Mouse (Mus musculus) heart, adult 2 months (tissue): ENCODE measurements around the gene Adam17. TPM values are rescaled to one million over a fixed set of nuclear protein-coding genes. Genes with fewer than 3 reads are reported as not detected.

Source experiments
- DNase-seq, 2 experiments: peaks; one replicate each; pipeline ENCODE4 v3.0.0; 2021
- H3K27ac ChIP-seq: fragments of 200-600 bp; 2 replicates; pipeline ENCODE4 v1.8.1; 2022
- H3K27me3 ChIP-seq: fragments of 200-500 bp; 2 replicates; pipeline ENCODE4 v1.6.1; 2012; ENCODE audit warnings: mild to moderate bottlenecking, low read length, inconsistent platforms, mixed read lengths; ENCODE audit not compliant: control insufficient read depth, insufficient read depth
- H3K36me3 ChIP-seq: fragments of 200-500 bp; 2 replicates; pipeline ENCODE4 v1.6.1; 2012; ENCODE audit warnings: low read length, inconsistent platforms; ENCODE audit not compliant: control insufficient read depth, insufficient read depth
- H3K4me1 ChIP-seq: fragments of 200-500 bp; 2 replicates; pipeline ENCODE4 v1.6.1; 2011; ENCODE audit warnings: low read length; ENCODE audit not compliant: control insufficient read depth, insufficient read depth
- H3K4me3 ChIP-seq: fragments of 200-600 bp; 2 replicates; pipeline ENCODE4 v1.8.1; 2022
- H3K79me2 ChIP-seq: fragments of 200-500 bp; replicated peaks from 2 replicates; pipeline ENCODE4 v1.6.1; 2012; ENCODE audit warnings: mild to moderate bottlenecking, inconsistent platforms, low read length, moderate library complexity, mixed read lengths; ENCODE audit not compliant: control insufficient read depth, insufficient read depth
- H3K9ac ChIP-seq: fragments of 200-500 bp; 2 replicates; pipeline ENCODE4 v1.6.1; 2012; ENCODE audit warnings: low read depth, mild to moderate bottlenecking, control low read depth, inconsistent platforms, low read length, mixed read lengths
- CTCF ChIP-seq: fragments of 200-600 bp; IDR thresholded peaks from 2 replicates; pipeline ENCODE4 v1.8.1; 2022; ENCODE audit warnings: antibody characterized with exemption, mild to moderate bottlenecking, moderate library complexity
- EP300 ChIP-seq: fragments of 200-500 bp; IDR thresholded peaks from 2 replicates; pipeline ENCODE4 v1.6.1; 2011; ENCODE audit warnings: low read depth, low read length, control low read depth; ENCODE audit not compliant: insufficient read depth
- POLR2A ChIP-seq: fragments of 200-500 bp; IDR thresholded peaks from 2 replicates; pipeline ENCODE4 v1.6.1; 2011; ENCODE audit warnings: mild to moderate bottlenecking, low read depth, low read length, control low read depth; ENCODE audit not compliant: insufficient read depth
- WGBS: fragments of 180-500 bp; shearing (Covaris S2); methylation state at CpG from one replicate; pipeline ENCODE4 v1.1.7; 2018; 5-methylcytosine and 5-hydroxymethylcytosine counted together
- intact Hi-C: fragments of 180-260 bp; cut with DNase I; formaldehyde crosslinking; loops from one replicate; pipeline ENCODE4 v1.15.1; 2025
- polyA plus RNA-seq: library from polyadenylated mRNA; depleted of rRNA; stranded (reverse); fragments of >200 nt; gene quantifications from 2 replicates; pipeline ENCODE4 v1.2.3, GENCODE M21; 2012; rRNA removed
- total RNA-seq, 2 experiments: library from RNA; stranded (reverse); gene quantifications; 2 replicates each; pipeline ENCODE4 v1.2.3; 2021

Gene Adam17
- total and polyA plus RNA-seq, 3 experiments, result 27.9 to 43.8 (median 39.2) TPM

- DNase-seq, result no peak
- H3K4me3 ChIP-seq, result peak overlapping the region; percentile 95
- H3K27me3 ChIP-seq, result no peaks in the 10 kb centered on the region
- H3K36me3 ChIP-seq, result peaks cover 2% of the 10 kb centered on the region; the same call in 1 of the 2 replicates
- 0 out of 2 replicates have a peak, but pooled peaks cover 2% of the 10 kb centered on the region for H3K79me2 ChIP-seq
- intact Hi-C loops, result loop anchor here (1.0 to 2.0 kb wide), 4 partner anchors 21 to 131 kb away; partner anchors contain the start of genes Adam17, Iah1 and Ywhaq
- peak overlapping the region; percentile 85 for H3K27ac ChIP-seq
- under 1% methylated on average over 47 of the region's 47 CpGs for WGBS
- H3K9ac ChIP-seq, result peak overlapping the region; percentile 92
- peaks cover 6% of the 10 kb centered on the region for H3K4me1 ChIP-seq
- TF ChIP-seq CTCF (no peak), EP300 (0 out of 2 replicates have a peak, but pooled peaks have one; percentile 14), POLR2A (no peak; the same call in 1 of the 2 replicates)
These were observed 87.8 kb downstream of the Adam17 start for GRCm38 (mm10) chr12:21285508-21286242.

DNA sequence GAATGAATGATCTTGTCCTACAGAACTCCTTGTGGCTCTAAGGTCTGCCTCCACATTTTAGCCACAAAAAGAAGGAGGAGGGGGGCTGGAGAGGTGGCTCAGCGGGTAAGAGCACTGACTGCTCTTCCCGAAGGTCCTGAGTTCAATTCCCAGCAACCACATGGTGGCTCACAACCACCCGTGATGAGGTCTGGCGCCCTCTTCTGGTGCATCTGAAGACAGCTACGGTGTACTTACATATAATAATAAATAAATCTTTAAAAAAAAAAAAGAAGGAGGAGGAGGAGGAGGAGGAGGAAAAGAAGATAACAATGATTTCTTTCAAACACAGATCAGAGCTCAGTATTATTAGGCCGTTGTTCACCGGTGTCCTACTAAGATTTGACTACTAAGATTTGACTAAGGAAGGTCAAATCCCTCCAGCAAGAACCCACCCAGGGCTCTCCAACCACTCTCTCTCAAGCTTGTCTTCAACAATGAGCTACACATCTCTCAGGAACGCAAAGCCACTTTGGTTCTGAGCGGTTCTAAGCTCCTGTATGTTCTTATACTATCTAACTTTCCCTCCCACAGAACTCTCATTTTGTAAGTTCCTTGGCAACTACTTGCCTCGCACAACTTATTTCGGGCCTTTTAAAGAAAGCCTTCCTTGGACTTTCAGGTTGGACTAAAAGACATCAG is 88.5 kb downstream of the Adam17 start, which contains the start of gene Cpsf3:
Gene Cpsf3, plus strand, starts transcription at position 631 of the 681 bp plus-strand sequence.
- H3K36me3 ChIP-seq, result 0 out of 2 replicates have a peak, but pooled peaks cover 2% of the 10 kb centered on the region
- peak within 1 kb of the TSS; percentile 92 for H3K9ac ChIP-seq
- no peak for DNase-seq
- peaks cover 2% of the 10 kb centered on the region; the same call in 1 of the 2 replicates for H3K79me2 ChIP-seq
- intact Hi-C loops, result loop anchor here (1.0 kb wide), 1 partner anchor 18 kb away; no protein-coding TSS in a partner anchor
- H3K4me3 ChIP-seq, result peak within 1 kb of the TSS; percentile 95
- H3K27me3 ChIP-seq, result no peaks in the 10 kb centered on the region
- TF ChIP-seq CTCF (0 out of 2 replicates have a peak, but pooled peaks have one; percentile 17), POLR2A (no peak)
- H3K4me1 ChIP-seq, result peaks cover 6% of the 10 kb centered on the region
- H3K27ac ChIP-seq, result peak within 1 kb of the TSS; percentile 85
- 46% methylated on average over 11 of the region's 11 CpGs for WGBS

GRCm38 (mm10) chr12:21277352-21277864 is 96.0 kb downstream of the Adam17 start:
- intact Hi-C loops, result no loop called here
- Histone ChIP-seq H3K9ac (no peak overlapping the region), H3K27me3 (no peaks in the 10 kb centered on the region), H3K36me3 (no peaks in the 10 kb centered on the region), H3K4me1 (peaks cover 1% of the 10 kb centered on the region; the same call in 1 of the 2 replicates), H3K27ac (no peak overlapping the region), H3K4me3 (no peak overlapping the region), H3K79me2 (peaks cover 2% of the 10 kb centered on the region; the same call in 1 of the 2 replicates)
- TF ChIP-seq EP300 (no peak), CTCF (no peak), POLR2A (no peak)
- WGBS, result 81% methylated on average over 1 of the region's 1 CpGs
- DNase-seq, result no peak

DNA sequence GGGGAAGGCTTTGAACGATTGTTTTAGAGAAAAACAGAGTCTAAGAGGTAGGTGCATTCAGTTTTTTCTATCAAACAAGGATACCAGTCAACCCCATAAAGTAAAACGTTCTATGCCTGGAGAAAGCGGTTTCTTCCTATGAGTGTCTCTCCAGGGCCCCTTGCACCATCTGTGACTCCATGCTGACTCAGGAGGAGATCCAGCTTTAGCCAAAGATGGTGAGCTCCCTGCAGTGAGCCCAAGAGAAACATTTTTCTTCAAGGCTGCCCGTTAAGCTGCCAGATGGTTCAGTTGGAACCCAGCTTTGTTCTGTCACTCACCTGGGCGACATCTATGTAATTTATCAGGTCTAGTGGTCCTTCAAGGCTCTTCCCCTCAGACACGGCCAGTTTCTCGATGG is 99.0 kb downstream of the Adam17 start:
- Histone ChIP-seq H3K9ac (no peak overlapping the region), H3K27me3 (no peaks in the 10 kb centered on the region), H3K4me1 (no peaks in the 10 kb centered on the region), H3K36me3 (no peaks in the 10 kb centered on the region), H3K27ac (no peak overlapping the region), H3K4me3 (no peak overlapping the region), H3K79me2 (no peaks in the 10 kb centered on the region)
- 81% methylated on average over 7 of the region's 7 CpGs for WGBS
- TF ChIP-seq POLR2A (no peak), EP300 (no peak), CTCF (no peak)
- DNase-seq, result no peak
- intact Hi-C loops, result no loop called here

Other genes with a start within 250 kb of the Adam17 start
- 10 to 100 TPM; 32.5 to 39.0 TPM for gene Cpsf3, start 88.2 kb downstream of the Adam17 start, total RNA-seq
- gene Cpsf3, start 88.2 kb downstream of the Adam17 start, polyA plus RNA-seq, result 19.3 and 30.8 TPM in 2 replicates
- gene Itgb1bp1, start 87.3 kb downstream of the Adam17 start, total RNA-seq, result 10 to 100 TPM; 42.4 to 50.6 TPM
- 15.2 and 26.8 TPM in 2 replicates for gene Itgb1bp1, start 87.3 kb downstream of the Adam17 start, polyA plus RNA-seq
- gene Iah1, start 57.2 kb downstream of the Adam17 start, total RNA-seq, result 10 to 100 TPM; 12.6 to 13.5 TPM
- gene Iah1, start 57.2 kb downstream of the Adam17 start, polyA plus RNA-seq, result 28.4 and 30.5 TPM in 2 replicates
- gene Ywhaq, start 44.0 kb upstream of the Adam17 start, total RNA-seq, result 10 to 100 TPM; 65.8 to 74.6 TPM
- gene Ywhaq, start 44.0 kb upstream of the Adam17 start, polyA plus RNA-seq, result 27.7 and 43.2 TPM in 2 replicates